Mouse (Mus musculus) heart, postnatal 4 days (tissue): ENCODE measurements around the gene Srgn. TPM values are rescaled to one million over a fixed set of nuclear protein-coding genes. Genes with fewer than 3 reads are reported as not detected.
"Not testable (repeated sequence)": the region's sequence is repeated elsewhere in the genome, so short reads cannot be mapped to it uniquely, and the experiment has no call there.

Source experiments
- DNase-seq: peaks from one replicate; pipeline ENCODE4 v3.0.0; 2021
- total RNA-seq, 2 experiments: library from RNA; stranded (reverse); gene quantifications; 2 replicates each; pipeline ENCODE4 v1.2.3; 2021

The Srgn gene
- total RNA-seq, 2 experiments from 2014 or later = 16.9 to 18.4 TPM

DNA sequence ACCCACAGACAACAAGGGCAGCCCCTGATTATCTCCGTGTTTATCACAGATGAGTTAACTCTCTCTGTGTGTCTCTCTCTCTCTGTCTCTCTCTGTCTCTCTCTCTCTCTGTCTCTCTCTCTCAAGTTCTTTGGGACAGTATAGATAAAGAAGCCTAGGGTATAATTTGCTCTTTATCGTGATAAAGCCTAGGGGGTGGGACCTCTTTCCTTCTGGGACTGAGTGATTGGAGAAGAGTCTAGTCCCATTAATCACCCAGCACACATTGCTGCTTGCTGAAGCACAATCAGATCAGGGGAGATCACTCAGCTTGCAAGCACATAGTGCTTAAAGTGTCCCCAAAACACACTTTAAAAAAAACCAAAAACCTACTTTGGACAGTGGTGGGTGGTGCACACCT lies 6.3 kb downstream of the Srgn start:
- DNase-seq = no peak

DNA sequence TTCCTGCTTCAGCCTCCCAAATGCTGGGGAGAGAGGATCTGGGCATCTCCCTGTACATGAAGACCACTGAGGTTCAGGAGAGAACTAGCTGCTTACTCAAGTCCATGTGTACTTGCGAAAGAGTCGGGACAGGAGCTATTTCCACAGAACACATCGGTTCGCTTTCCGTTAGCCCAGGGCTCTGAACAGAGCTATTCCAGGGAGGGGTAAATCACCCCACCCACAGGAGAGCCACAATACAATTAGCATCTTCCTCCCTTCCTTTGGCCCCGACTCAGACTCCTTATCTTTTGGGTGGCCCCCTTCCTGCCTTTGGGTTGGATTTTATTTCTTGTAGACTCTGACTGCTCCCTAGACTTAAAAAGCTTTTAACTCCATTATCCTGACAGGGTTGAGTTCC lies 9.7 kb downstream of the Srgn start:
- DNase-seq = no peak

DNA sequence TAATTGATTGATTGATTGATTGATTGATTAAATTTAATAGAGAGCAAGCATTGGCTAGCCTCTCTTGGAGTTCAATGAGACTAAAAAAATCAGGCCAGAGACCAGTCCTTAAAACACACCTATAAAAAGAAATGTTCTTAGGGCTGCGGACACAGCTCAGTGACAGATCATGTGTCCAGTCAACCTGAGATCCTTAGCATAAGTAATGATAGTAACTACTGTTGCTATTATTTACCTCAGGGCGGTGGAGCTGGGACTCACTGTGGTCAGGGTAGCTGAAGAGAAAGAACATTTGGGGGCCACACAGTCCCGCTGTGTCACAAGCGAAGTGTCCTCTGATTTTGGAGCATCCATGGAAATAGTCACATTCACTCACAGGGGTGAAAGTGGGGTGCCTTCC lies 14.4 kb downstream of the Srgn start:
- DNase-seq = no peak

DNA sequence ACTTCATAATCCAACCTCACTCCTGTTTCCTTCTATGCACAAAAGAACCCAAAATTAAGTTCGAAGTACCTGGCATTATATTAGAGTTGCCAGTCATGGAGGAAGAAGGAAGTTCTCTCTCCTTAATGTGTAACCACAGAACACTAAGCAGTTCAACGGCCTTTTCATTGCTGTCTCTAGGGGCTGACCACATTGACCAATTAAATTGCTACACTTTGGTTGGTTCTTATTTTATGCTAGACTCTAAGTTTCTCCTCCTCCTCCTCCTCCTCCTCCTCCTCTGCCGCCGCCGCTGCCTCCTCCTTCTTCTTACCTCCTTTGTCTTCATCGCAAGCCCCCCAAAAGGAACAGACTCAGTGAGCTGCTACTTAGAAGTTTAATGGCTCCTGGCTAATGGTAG lies 15.7 kb downstream of the Srgn start:
- no peak for DNase-seq

DNA sequence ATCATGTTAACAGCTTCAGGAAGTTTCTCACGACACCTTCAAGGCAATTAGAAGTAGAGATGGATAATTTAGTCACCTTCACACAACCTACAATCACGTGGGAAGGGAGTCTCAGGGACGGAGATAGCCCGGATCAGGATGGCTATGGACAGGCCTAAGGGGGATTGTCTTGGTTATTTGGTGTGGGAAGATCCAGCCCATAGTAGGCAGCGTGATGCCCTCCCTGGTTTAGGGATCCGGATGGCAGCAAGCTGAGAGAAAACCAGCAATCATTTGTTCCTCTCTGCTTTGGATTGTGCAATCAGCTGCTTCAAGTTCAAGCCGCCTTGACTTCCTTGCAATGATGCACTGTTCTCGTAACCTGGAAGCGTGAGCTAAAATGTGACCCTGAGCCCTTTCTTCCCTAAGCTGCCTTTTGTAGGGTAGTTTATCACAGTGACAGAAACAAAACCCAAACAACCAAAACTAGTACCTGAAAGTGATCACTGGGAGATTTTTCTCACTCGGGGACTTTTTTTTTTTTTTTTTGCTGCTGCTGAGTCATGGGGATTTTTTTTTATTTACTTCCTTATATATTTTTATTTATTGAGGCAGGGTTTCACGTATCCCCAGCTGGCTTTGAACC lies 18.1 kb downstream of the Srgn start:
- DNase-seq = no peak

DNA sequence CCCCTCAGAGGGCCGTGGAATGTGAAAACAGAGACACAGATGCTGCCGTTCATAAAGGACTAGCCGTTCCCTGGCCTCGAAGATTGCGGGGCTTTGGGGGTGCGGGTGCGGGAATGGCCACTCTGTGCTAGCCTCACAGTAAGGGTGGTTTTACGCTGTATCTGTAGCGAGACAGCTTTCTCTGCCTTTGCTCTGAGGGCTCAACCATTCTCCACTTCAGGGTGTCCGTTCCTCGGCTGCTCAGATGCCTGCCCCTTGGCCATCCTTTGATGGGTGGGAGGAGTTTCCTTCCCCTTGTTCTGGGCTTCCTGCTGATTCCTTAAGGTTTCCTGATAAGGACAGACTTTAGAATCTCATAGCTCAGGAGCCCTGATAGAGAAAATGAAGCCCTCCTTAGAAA lies 18.8 kb downstream of the Srgn start:
- DNase-seq = peak; percentile 36

DNA sequence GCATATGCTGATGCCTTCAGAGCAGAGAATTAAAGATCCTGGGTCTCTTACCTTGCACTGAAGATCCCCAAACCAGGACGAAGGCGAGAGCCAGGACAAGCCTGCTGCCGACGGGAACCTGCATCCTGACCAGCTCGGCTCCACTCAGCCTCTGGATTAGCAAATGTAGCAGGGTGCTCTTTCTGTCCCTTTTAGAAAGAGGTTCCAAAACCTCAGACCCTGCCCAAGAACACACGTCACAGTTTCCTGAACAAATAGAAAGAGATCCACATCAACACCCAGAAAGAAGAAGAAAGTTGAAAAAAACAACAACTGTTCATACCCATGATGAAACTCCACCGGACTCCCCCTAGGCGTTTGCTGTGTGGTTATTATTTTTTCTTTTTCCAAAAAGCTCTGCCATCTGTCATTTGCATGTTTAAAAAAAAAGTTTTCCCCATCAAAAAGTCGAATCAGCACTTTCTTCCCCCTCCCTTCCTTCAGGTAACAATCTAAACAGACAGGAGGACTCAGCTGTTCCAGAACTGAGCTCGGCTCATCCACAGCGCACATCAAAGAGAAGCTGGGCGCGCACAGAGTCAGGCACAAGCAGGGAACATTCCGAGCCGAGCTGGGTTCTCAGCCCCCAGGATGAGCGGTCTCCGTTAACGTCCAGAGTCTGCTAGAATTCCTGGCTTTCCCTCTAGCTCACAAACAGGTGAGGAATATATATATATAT lies 19.5 kb downstream of the Srgn start:
- DNase-seq = peak; percentile 39

DNA sequence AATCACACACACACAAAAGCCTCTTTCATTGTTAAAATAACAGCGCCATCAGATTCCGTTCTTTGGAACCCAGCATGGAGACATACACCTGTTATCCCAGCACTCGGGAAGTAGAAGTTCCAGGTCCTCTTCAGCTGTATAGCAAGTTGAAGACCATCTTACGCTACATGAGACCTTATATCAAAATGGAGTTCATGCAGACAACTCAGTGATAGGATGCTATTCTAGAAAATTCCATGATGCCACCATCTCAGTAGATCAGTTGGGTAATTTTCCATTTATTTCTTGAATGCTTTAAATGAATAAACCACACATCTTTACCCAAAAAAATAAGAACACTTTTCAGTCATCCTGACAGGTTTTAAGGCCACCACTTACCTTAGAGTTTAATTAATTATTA lies 20.2 kb downstream of the Srgn start:
- DNase-seq = no peak

DNA sequence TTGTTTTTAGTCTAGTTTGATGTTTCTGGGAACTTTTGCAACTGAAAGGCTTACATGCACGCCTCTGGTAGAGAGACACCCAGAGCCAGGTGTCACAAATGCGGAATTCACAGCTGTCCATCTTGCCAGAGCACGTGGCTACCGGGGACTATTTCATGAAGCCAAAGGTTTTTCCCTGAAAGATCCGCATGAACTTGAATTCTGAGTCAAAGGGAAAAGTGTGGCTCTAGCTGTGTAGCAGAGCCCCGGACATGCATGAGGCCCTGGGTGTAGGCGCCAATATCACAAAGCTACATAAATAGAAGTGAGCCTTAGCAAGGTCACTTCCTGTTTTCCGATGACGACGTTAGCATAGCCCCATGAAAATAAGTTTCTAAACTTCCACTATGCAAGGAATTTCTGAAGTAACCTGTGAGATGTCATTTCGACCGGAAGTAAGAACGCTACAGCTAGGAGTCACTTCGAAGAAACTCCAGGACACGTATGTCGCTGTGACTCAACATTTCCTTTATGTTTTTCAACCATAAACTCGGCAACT lies 21.2 kb downstream of the Srgn start:
- no peak for DNase-seq

DNA sequence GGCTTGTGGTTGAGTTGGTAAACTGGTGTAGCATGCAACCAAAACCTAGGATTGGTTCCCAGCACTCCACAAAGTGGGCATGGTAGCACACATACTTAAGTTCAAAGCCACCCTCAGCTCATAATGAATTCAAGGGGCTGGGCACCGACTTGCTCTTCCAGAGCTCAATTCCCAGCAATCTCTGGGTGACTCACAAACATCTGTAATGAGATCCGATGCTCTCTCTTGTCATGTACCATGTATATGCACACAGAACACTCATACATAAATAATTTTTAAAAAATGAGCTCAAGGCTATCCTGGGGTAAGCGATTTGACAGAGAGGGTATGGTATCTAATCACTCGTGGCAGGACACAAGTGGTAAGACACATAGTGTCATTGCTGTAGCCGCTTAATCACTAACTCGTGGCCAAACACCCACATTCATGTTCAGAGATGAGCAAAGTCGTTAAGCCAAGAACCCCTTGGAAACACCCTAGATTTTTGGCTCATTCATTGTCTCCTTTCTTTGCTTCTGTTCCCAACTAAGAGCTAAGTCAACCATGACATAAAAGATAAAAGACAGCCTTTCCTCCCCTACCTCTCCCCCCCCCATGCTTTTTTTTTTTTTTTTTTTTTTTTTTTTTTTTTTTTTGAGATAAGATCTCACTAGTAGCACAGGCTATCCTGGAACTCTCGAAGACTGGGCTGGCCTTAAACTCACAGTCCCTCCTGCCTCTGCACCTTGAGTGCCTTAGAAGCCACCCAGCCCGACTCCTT lies 21.8 kb downstream of the Srgn start:
- no peak for DNase-seq

DNA sequence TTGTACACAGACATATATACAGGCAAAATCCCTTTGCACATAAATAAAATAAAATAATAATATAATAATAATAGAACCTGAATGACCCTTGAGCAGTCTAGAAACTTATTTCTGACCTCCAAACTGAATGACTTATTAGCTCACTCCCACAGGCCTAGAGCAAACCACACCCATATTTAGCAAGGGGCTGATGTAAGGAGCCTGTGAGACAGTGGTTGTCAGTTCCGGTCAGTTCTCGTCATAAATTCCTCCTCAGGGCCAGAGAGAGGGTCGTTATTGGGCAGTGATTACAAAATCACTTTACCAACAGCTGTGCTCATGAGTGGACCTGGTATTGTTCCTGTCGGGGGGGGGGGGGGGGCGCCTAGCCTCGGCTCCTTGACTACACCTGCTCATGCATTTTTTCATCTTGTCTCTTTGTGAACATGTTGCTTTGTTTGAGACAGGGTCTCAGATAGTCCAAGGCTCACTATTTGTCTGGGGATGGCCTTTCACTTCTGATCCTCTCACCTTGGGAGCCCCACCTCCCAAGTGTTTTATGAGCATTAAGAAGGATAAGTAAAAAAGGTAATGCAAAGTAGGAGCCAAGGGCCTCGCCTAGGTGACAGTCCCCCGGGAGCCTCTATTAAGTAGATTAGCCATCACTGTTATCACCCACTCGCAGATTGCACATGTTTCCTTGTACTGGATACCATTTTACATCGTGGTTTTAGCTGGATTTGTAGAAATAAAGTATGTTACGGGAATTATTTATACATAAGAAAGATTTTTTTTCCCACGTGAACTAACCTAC lies 23.2 kb downstream of the Srgn start:
- DNase-seq = no peak

DNA sequence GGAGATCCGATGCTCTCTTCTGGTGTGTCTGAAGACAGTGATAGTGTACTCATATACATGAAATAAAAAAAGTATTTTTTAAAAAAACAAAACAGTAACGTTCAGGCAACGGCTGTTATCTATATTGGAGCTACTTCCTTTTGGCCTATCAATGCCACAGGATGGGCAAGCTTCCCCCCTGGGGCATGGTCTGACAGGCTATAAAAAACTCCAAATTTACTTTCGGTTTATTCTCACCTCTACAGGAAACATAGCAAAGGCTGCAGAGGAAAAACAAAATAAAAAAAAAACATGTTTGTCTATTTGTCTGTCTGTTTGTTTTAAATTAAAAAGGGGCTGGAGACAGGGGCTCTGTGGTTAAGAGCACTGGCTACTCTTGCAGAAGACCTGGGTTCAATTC lies 23.9 kb downstream of the Srgn start:
- no peak for DNase-seq

DNA sequence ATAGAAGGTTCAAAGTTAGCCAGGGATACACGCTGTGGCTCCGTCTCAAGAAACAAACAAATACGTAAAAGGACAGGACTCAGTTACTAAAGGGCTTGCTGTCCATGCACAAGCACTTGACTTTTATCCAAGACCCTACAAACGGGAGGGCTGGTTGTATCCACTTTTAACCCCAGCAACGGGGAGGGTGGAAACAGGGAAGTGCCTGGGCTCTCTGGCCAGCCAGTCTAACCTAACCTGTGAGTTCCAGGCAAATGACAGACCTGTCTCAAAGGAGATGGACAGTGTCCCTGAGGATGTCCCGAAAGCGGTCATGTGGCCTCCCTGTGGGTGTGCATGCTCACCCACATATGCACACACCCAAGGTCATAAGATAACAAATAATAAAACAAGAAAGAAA lies 25.3 kb downstream of the Srgn start:
- no peak for DNase-seq

DNA sequence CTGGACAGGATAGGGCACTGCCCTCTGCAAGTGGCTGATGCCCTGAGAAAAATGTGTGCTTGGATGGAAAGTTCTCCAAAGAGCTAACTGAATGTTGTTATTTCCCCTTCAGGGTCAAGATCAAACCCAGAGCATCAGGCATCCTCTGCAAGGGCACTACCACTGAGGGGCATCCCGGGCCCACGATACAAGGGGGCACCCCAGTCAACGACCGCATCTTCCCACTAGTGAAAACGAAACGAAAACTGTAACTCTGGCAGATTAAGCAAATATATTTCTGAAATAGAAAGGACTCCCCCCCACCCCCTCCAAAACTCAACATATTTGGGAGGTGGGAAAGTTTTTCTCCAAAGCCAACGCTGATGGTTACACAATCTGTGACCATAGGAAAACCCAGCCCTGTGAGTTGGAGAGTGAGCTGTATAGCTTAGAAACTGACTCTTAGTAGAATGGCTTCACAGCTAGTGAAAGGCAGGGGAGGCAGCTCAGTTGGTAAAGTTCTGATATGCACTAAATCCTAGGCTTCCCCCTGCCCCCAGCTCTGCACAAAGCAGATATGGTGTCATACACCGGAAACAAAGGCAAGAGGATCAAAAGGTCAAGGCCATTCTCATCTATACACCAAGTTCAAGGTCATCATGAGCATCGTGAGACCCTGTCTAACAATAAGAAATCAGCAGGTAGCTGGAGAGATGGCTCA lies 26.2 kb downstream of the Srgn start:
- DNase-seq = no peak

DNA sequence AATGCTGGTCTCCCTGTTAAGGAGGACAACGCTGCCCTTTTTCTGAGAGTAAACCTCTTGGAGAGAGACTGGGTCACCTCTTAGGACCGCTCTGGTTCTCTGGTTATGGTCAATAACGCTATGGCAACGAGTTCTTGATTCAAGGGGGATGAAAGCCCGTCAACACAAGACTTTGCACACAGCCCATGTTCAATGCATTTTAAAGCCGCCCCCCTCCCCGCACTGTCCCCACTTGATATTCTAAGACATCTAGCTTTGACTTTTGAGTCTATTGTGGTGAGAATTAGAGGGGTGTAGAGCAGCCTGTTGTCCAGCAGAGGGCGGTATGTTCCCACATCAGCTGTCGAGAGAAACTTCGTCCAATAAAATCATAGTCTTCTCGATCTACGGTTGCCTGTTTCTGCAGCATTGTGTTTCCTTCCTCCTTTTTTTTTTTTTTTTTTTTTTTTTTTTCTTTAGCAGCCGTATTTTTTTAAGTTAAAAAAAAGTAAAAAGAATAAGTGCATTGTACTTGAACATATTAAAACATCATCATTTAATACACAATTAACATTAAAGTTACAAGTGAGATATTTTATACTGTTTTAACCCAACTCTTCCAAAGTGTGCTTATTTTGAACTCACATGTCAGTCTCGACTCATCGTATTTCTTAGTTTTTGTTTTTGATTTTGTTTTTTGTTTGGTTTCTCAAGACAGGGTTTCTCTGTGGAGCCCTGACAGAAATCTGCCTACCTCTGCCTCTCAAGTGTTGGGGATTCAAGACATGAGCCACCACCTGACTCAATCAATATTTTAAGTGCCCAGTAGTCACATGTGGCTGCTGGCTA lies 26.9 kb downstream of the Srgn start:
- peak; percentile 71 for DNase-seq

DNA sequence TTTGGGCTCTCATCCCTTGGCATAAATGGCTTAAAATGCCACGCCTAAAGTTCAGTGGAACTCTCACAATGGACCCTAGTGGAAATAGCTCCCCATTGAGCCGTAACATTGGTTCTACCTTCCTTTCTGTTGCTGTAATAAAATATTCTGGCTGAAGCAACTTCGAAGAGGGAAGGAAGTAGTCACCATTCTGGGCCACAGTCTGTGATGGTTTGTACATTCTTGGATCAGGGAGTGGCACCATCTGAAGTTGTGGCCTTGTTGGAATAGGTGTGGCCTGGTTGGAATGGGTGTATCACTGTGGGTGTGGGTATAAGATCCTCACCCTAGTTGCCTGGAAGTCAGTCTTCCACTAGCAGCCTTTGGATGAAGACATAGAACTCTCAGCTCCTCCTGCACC lies 35.6 kb downstream of the Srgn start:
- DNase-seq = not testable (repeated sequence)

DNA sequence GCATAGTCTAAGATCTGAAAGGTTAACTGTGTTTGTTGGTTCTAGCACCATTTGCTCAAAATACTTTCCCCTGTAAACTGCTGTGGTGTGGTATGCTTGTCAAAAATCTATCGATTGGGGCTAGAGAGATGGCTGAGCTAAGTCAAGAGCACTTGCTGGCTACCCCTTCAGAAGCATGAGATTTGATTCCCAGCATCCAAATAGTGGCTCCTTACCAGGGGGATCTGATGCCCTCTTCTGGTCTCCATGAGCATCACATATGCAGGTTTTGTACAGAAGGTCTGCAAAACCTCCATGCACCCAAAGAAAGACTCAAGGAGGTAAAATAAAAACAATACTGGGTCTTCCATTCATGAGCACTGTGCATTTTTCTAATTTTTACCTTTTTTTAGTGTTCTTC lies 39.0 kb downstream of the Srgn start:
- DNase-seq = peak; percentile 60

DNA sequence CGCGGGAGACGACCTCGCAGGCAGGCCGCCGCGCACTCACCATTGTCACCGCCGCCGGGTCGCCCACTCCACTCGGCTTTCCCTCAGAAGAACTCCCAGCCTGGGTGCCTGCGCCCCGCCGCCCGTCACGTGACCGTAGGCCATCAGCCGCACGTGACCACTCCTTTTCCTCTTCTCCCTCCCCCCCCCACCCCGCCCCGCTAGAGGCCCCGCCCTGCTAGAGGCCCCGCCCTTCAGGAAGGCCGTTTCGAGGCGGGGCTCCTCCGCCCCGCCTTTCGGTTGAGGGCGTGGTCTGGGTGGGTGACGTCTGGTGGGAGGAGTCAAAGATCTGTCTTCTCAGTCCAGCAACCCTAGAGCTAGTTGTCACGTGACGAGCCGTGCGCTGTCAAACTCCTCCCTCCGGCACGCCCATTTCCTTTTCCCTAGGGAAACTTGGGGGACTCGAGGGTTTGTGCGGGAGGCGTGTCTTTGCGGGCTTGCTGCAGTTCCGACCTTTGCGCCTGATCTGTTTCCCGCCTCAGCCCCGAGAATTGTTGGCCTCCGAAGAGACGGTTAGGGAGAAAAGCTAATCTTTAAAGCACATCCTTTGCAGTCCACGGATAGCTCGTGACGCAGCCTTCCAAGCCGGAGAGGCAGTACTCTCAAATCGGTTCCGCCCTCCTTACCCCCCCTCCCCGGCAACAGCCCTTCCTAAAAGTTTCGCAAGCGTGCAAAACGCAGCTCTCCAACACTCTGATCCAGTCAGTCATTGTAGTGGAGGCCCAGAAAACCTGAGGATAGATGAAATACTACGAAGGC lies 40.4 kb downstream of the Srgn start, which contains the start of gene Vps26a:
Gene Vps26a (minus strand): TSS at position 188 of the 798 bp plus-strand sequence.
- peak; percentile 99 for DNase-seq

DNA sequence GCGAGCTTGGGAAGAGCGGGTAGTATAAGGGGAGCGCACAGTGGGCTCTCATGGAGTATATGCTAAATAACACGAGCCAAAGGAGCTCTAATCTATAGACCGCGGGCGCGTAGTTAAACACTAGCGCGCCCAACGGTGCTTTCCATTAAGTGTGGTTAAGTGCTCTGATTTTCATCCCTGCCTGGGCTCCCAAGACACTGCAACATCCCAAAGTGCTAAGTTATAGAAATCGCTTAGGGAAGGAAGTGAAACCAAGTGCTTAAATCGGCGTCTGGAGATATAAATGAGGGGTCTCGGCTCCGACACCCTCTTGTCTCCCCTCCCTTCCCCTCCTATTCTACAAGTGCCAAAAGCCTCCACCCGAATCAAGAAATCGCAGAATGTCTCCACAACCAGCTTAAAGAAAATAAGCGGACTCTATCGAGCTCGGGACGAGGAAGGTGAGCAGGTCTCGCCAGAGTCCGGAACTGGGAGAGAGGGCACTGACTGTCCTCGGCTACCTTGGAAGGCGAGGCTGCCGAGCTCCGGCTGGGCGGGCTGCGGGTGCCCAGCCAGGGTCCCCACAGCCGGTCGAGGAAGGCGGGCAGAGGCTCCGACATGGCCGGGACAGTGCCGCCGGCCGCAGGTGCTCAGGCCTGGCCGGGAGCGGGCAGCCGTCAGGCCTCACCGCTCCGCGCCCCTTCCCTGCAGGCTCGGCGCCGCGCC lies 41.2 kb downstream of the Srgn start:
- no peak for DNase-seq
